Mouse (Mus musculus): ENCODE measurements at regions not wholly inside any gene's neighbourhood (a gene's known extent, or its start where the extent isn't known, plus 50 kb on each side); places are given as distances from the start of the nearest gene placed in this dataset.

GRCm38 (mm10) chr12:12685217-12685522, 256.5 kb downstream of the Mycn start:
- Histone ChIP-seq H3K4me2 (no peak overlapping the region), H3K36me3 (ENCODE audit: control insufficient read depth, insufficient read depth, low read length) (no peaks in the 10 kb centered on the region), H3K4me3 (ENCODE audit: low read depth, low read length) (no peak overlapping the region), H3K27me3 (ENCODE audit: control insufficient read depth, insufficient read depth, low read length) (no peaks in the 10 kb centered on the region), H3K4me1 (ENCODE audit: control insufficient read depth, insufficient read depth, low read length) (peaks cover 32% of the 10 kb centered on the region), H3K9ac (ENCODE audit: low read depth, low read length) (no peak overlapping the region), H3K9me3 (replicated peaks; ENCODE audit: control insufficient read depth, low read length) (no peaks in the 10 kb centered on the region), H3K27ac (ENCODE audit: low read depth, low read length) (no peak overlapping the region)
- 44% methylated on average over 7 of the region's 7 CpGs for WGBS (ENCODE audit: insufficient replicate concordance)
- ATAC-seq (replicated peaks; ENCODE audit: insufficient number of reproducible peaks, low FRiP score, low TSS enrichment) = no peak

GRCm38 (mm10) chr12:12684481-12685216, 257.1 kb downstream of the Mycn start:
- Histone ChIP-seq H3K27ac (ENCODE audit: low read depth, low read length) (no peak overlapping the region), H3K4me3 (ENCODE audit: low read depth, low read length) (no peak overlapping the region), H3K36me3 (ENCODE audit: control insufficient read depth, insufficient read depth, low read length) (no peaks in the 10 kb centered on the region), H3K9me3 (replicated peaks; ENCODE audit: control insufficient read depth, low read length) (no peaks in the 10 kb centered on the region), H3K4me2 (no peak overlapping the region), H3K27me3 (ENCODE audit: control insufficient read depth, insufficient read depth, low read length) (no peaks in the 10 kb centered on the region), H3K9ac (ENCODE audit: low read depth, low read length) (no peak overlapping the region; the same call in 1 of the 2 replicates), H3K4me1 (ENCODE audit: control insufficient read depth, insufficient read depth, low read length) (peaks cover 33% of the 10 kb centered on the region)
- ATAC-seq (replicated peaks; ENCODE audit: insufficient number of reproducible peaks, low FRiP score, low TSS enrichment) = no peak
- 36% methylated on average over 16 of the region's 16 CpGs for WGBS (ENCODE audit: insufficient replicate concordance)

- H3K27me3 ChIP-seq (ENCODE audit: control insufficient read depth, insufficient read depth, low read length) = no peaks in the 10 kb centered on the region
- no peak overlapping the region for H3K4me3 ChIP-seq (ENCODE audit: low read depth, low read length)
- no peak overlapping the region; the same call in 1 of the 2 replicates for H3K9ac ChIP-seq (ENCODE audit: low read depth, low read length)
- WGBS (ENCODE audit: insufficient replicate concordance) = 41% methylated on average over 10 of the region's 10 CpGs
- no peak for ATAC-seq (replicated peaks; ENCODE audit: insufficient number of reproducible peaks, low FRiP score, low TSS enrichment)
- H3K9me3 ChIP-seq (replicated peaks; ENCODE audit: control insufficient read depth, low read length) = no peaks in the 10 kb centered on the region
- H3K4me1 ChIP-seq (ENCODE audit: control insufficient read depth, insufficient read depth, low read length) = peaks cover 33% of the 10 kb centered on the region
- no peak overlapping the region for H3K4me2 ChIP-seq
- no peaks in the 10 kb centered on the region for H3K36me3 ChIP-seq (ENCODE audit: control insufficient read depth, insufficient read depth, low read length)
- no peak overlapping the region for H3K27ac ChIP-seq (ENCODE audit: low read depth, low read length)
Measured at GRCm38 (mm10) chr12:12683733-12684470, 257.8 kb downstream of the Mycn start.

- no peaks in the 10 kb centered on the region for H3K36me3 ChIP-seq (ENCODE audit: control insufficient read depth, insufficient read depth, low read length)
- WGBS (ENCODE audit: insufficient replicate concordance) = 19% methylated on average over 6 of the region's 6 CpGs
- H3K9ac ChIP-seq (ENCODE audit: low read depth, low read length) = peak overlapping the region; percentile 58
- H3K4me1 ChIP-seq (ENCODE audit: control insufficient read depth, insufficient read depth, low read length) = peaks cover 33% of the 10 kb centered on the region
- no peaks in the 10 kb centered on the region for H3K9me3 ChIP-seq (replicated peaks; ENCODE audit: control insufficient read depth, low read length)
- peak overlapping the region; percentile 78 for H3K27ac ChIP-seq (ENCODE audit: low read depth, low read length)
- peak overlapping the region; percentile 55 for H3K4me2 ChIP-seq
- H3K4me3 ChIP-seq (ENCODE audit: low read depth, low read length) = peak overlapping the region; percentile 30
- 0 out of 2 replicates have a peak, but pooled peaks have one; percentile 25 for ATAC-seq (replicated peaks; ENCODE audit: insufficient number of reproducible peaks, low FRiP score, low TSS enrichment)
- no peaks in the 10 kb centered on the region for H3K27me3 ChIP-seq (ENCODE audit: control insufficient read depth, insufficient read depth, low read length)
Measured at GRCm38 (mm10) chr12:12681101-12681500, 260.6 kb downstream of the Mycn start.

GRCm38 (mm10) chr12:12680371-12680921, 261.3 kb downstream of the Mycn start:
- H3K36me3 ChIP-seq (ENCODE audit: control insufficient read depth, insufficient read depth, low read length) = no peaks in the 10 kb centered on the region
- WGBS (ENCODE audit: insufficient replicate concordance) = 17% methylated on average over 14 of the region's 14 CpGs
- peak overlapping the region; percentile 58 for H3K9ac ChIP-seq (ENCODE audit: low read depth, low read length)
- ATAC-seq (replicated peaks; ENCODE audit: insufficient number of reproducible peaks, low FRiP score, low TSS enrichment) = peak; percentile 62; the same call in 1 of the 2 replicates
- H3K27ac ChIP-seq (ENCODE audit: low read depth, low read length) = peak overlapping the region; percentile 78
- peak overlapping the region; percentile 30 for H3K4me3 ChIP-seq (ENCODE audit: low read depth, low read length)
- peaks cover 32% of the 10 kb centered on the region for H3K4me1 ChIP-seq (ENCODE audit: control insufficient read depth, insufficient read depth, low read length)
- H3K9me3 ChIP-seq (replicated peaks; ENCODE audit: control insufficient read depth, low read length) = no peaks in the 10 kb centered on the region
- H3K4me2 ChIP-seq = peak overlapping the region; percentile 55
- no peaks in the 10 kb centered on the region for H3K27me3 ChIP-seq (ENCODE audit: control insufficient read depth, insufficient read depth, low read length)

- Histone ChIP-seq H3K27me3 (ENCODE audit: control insufficient read depth, insufficient read depth, low read length) (no peaks in the 10 kb centered on the region), H3K36me3 (ENCODE audit: control insufficient read depth, insufficient read depth, low read length) (no peaks in the 10 kb centered on the region), H3K4me1 (ENCODE audit: control insufficient read depth, insufficient read depth, low read length) (peaks cover 11% of the 10 kb centered on the region), H3K9me3 (replicated peaks; ENCODE audit: control insufficient read depth, low read length) (no peaks in the 10 kb centered on the region), H3K9ac (ENCODE audit: low read depth, low read length) (no peak overlapping the region), H3K4me2 (no peak overlapping the region), H3K27ac (ENCODE audit: low read depth, low read length) (no peak overlapping the region), H3K4me3 (ENCODE audit: low read depth, low read length) (no peak overlapping the region)
- ATAC-seq (replicated peaks; ENCODE audit: insufficient number of reproducible peaks, low FRiP score, low TSS enrichment) = no peak
- WGBS (ENCODE audit: insufficient replicate concordance) = 65% methylated on average over 9 of the region's 9 CpGs
Measured at GRCm38 (mm10) chr12:12676676-12677075, 265.0 kb downstream of the Mycn start.

GRCm38 (mm10) chr12:12669931-12670330, 271.8 kb downstream of the Mycn start:
- Histone ChIP-seq H3K4me1 (ENCODE audit: control insufficient read depth, insufficient read depth, low read length) (no peaks in the 10 kb centered on the region; the same call in 1 of the 2 replicates), H3K27ac (ENCODE audit: low read depth, low read length) (no peak overlapping the region), H3K36me3 (ENCODE audit: control insufficient read depth, insufficient read depth, low read length) (no peaks in the 10 kb centered on the region), H3K4me2 (no peak overlapping the region), H3K9me3 (replicated peaks; ENCODE audit: control insufficient read depth, low read length) (no peaks in the 10 kb centered on the region), H3K9ac (ENCODE audit: low read depth, low read length) (no peak overlapping the region), H3K27me3 (ENCODE audit: control insufficient read depth, insufficient read depth, low read length) (no peaks in the 10 kb centered on the region), H3K4me3 (ENCODE audit: low read depth, low read length) (no peak overlapping the region)
- no peak for ATAC-seq (replicated peaks; ENCODE audit: insufficient number of reproducible peaks, low FRiP score, low TSS enrichment)
- WGBS (ENCODE audit: insufficient replicate concordance) = 59% methylated on average over 5 of the region's 5 CpGs

- Histone ChIP-seq H3K27ac (ENCODE audit: low read depth, low read length) (no peak overlapping the region), H3K4me2 (no peak overlapping the region), H3K4me3 (ENCODE audit: low read depth, low read length) (no peak overlapping the region), H3K36me3 (ENCODE audit: control insufficient read depth, insufficient read depth, low read length) (no peaks in the 10 kb centered on the region), H3K27me3 (ENCODE audit: control insufficient read depth, insufficient read depth, low read length) (no peaks in the 10 kb centered on the region), H3K9ac (ENCODE audit: low read depth, low read length) (no peak overlapping the region), H3K4me1 (ENCODE audit: control insufficient read depth, insufficient read depth, low read length) (no peaks in the 10 kb centered on the region; the same call in 1 of the 2 replicates), H3K9me3 (replicated peaks; ENCODE audit: control insufficient read depth, low read length) (no peaks in the 10 kb centered on the region)
- WGBS (ENCODE audit: insufficient replicate concordance) = 74% methylated on average over 4 of the region's 4 CpGs
- no peak for ATAC-seq (replicated peaks; ENCODE audit: insufficient number of reproducible peaks, low FRiP score, low TSS enrichment)
Measured at GRCm38 (mm10) chr12:12668919-12669318, 272.8 kb downstream of the Mycn start.
